Mouse (Mus musculus) spleen, embryonic (tissue): Measurements from ENCODE around the gene Mcrip2.

ENCODE experiments used
- CTCF ChIA-PET: fragments of 350-600 bp; sonication (Branson Sonifier 250); formaldehyde crosslinking; loops from one replicate; lab custom pipeline; 2022; lab: Charles Lee

Gene Mcrip2

DNA sequence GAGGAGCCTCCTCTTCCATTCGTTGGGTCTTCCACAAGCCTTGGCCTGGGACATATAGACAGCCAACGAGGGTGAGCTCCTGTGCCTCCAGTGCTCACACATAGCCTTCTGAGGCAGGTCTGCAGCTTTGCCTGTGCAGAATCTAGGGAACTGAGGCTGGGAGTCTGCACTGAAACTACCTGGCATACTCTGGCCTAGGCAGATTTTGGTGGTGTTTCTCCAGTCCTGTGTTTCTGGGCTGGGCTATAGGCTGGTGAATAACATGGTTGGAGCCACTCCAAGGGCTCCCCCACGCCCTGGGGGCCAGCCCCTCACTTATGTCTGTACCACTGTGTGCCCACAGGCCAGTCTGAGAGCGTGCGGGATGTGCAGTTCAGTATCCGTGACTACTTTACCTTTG, 43.3 kb downstream of the Mcrip2 start:
- CTCF ChIA-PET, result no interaction called here

DNA sequence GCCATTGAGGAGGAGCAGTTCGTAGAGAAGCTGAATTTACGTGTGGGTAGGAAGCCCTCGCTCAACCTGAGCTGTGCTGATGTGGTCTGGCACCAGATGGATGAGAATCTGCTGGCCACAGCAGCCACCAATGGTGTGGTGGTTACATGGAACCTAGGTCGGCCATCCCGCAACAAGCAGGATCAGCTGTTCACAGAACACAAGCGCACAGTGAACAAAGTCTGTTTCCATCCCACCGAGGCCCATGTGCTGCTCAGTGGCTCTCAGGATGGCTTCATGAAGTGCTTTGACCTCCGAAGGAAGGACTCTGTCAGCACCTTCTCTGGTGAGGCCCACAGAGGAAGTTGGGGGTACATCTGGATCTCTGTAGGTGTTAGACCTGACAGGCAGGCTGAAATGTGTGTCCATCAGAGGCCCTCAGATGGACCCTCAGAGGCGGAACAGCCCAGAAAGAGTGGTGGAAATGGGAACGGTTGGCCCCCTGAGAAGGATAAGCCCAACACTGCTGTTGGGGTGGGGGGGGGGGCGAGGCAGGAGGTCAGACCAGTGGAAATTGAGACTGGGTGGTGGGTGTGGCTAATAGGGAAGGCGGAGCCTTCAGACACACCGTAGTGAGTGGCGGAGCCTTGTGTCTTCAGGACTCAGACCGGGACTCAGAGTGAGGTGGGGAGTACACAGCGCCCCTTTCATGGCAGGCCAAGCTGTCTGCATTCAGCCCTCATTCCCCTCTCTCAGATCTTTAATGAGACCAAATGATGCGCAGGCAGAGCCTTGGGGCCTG, 44.0 kb downstream of the Mcrip2 start:
- CTCF ChIA-PET, result no interaction called here

GRCm38 (mm10) chr17:25823452-25823851, 45.1 kb downstream of the Mcrip2 start, which contains the start of gene Wdr24:
Gene Wdr24 (plus strand): TSS chr17:25823627.
- CTCF ChIA-PET, result interaction anchor here (0.6 kb wide), 1 partner anchor 20 kb away, joined by 17 read pairs; no protein-coding TSS in a partner anchor

- CTCF ChIA-PET, result no interaction called here
These were observed 49.4 kb downstream of the Mcrip2 start for GRCm38 (mm10) chr17:25818851-25819780.

DNA sequence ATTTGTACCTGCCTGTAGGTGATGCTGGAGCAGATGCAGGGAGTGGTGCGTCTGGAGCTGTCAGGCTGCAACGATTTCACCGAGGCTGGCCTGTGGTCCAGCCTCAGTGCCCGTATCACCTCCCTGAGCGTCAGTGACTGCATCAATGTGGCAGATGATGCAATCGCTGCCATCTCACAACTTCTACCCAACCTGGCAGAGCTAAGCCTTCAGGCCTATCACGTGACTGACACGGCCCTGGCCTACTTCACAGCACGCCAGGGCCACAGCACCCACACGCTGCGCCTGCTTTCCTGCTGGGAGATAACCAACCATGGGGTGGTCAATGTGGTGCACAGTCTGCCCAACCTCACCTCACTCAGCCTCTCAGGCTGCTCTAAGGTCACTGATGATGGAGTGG, 50.9 kb downstream of the Mcrip2 start:
- CTCF ChIA-PET, result no interaction called here
